Mouse (Mus musculus): ENCODE data around the gene Olfr502.

GRCm38 (mm10) chr7:108542416-108542815 is 17.6 kb upstream of the Olfr502 start:
- no peak for TF ChIP-seq CTCF (IDR thresholded peaks at IDR 0.05; ENCODE audit: borderline replicate concordance, insufficient read depth, low read depth, low read length)
- TF ChIP-seq POLR2A (IDR thresholded peaks at IDR 0.05; ENCODE audit: borderline replicate concordance, insufficient read depth, low read length), result no peak

All from cerebellum, adult 2 months (tissue).